Mouse (Mus musculus): ENCODE results near the gene Mmp24. TPM values are rescaled to one million over a fixed set of nuclear protein-coding genes. Genes with fewer than 3 reads are reported as not detected.
"Not testable (repeated sequence)": the region's sequence is repeated elsewhere in the genome, so short reads cannot be mapped to it uniquely, and the experiment has no call there.

Mmp24 gene
- polyA plus RNA-seq (2012; rRNA removed): 36.1 and 39.7 TPM in 2 replicates

GRCm38 (mm10) chr2:155774927-155775684 lies at the start of gene Mmp24:
TSS of gene Mmp24 (plus strand) at chr2:155775342.
- no peak for DNase-seq (ENCODE audit: extremely low spot score in 1 of 2, low spot score in 1 of 2)

DNA sequence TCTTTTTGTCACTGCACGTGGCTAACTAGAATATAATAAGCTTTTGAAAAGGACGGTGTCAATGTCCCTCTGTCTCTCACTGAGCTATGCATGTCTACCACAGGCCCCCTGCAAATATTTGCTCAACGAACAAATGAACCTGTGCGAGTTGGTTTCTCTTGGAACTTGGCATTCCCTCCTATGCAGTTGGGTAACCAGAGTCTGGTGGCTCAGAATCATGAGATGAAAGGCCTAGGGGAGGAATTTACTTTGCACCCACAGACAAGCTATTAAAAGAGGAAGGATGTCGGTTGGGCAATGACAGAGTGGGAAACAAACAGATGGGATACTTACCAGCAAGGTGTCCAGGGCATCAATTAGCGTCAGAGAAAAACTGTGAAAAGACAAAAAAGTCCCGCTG lies 48.8 kb upstream of the Mmp24 start:
- DNase-seq (ENCODE audit: extremely low spot score in 1 of 2, low spot score in 1 of 2): no peak

- DNase-seq (ENCODE audit: extremely low spot score in 1 of 2, low spot score in 1 of 2): no peak
Measured at GRCm38 (mm10) chr2:155727764-155728395, 47.3 kb upstream of the Mmp24 start.

DNA sequence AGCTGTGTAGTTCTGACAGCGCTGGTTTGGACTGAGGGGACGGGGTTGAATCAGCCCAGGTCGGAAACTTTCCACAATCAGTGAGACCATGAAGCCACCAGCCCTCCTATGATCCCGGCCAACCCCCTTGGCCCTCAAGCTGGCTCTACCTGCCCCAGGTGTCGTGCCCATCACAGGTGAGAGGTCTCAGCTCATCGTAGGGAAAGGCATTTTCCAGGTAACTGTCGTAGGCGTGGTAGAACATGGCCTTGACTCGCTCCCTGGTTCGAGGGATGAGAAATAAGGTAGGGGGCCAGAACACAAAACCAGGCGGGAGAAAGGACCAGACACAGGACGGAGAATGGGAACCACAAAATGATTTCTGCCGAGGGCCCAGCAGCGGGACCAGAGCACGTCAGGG lies 46.4 kb upstream of the Mmp24 start:
- no peak for DNase-seq (ENCODE audit: extremely low spot score in 1 of 2, low spot score in 1 of 2)

DNA sequence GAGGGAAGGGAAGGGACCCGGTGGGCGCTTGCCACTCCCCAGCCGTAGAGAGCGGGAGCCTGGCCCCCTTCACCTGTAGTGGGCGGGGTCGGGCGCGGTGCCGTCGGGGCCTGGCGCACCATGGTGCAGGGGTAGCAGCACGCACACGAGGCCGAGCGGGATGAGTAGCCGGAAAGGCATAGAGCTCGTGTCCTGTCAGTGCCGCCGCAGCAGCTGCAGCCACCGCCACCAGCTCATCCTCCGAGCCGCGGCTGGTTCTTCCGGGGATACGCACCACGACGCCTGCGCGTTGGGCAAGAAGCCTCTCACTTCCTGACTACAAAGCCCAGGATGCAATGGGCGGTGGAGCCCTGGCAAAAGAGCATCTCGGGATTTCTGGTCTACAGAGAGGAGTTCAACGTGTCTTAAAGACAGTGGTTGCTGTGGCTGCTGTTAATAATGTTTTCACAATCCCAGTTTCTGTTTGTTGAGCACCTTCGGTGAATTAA lies 45.9 kb upstream of the Mmp24 start, which contains the start of gene Edem2:
TSS of gene Edem2 (minus strand) at position 318 of the 488 bp plus-strand sequence.
- DNase-seq (ENCODE audit: extremely low spot score in 1 of 2, low spot score in 1 of 2): peak; percentile 89 to 94

DNA sequence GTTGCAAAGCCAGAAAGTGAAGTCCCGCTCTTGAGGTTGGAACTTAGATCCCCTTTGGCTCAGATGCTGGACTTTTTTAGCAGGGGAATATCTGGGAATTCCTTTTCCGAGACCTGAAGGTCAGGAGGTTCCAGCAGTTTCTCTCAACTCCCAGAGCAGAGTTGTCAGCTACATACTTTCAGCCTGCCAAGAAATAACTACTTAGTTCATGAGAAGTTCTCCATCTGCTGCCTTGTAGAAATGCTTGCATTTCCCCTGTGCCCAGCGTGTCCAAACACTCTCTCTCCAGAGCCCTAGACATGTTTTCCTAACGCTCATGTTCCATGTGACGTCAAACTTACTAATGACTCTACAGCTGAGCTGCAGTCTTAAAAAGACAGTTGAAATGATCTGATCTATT lies 40.1 kb upstream of the Mmp24 start:
- DNase-seq (ENCODE audit: extremely low spot score in 1 of 2, low spot score in 1 of 2): no peak

- not testable (repeated sequence) for DNase-seq (ENCODE audit: extremely low spot score in 1 of 2, low spot score in 1 of 2)
Measured at GRCm38 (mm10) chr2:155735766-155736165, 39.4 kb upstream of the Mmp24 start, which contains the start of gene Gm17581. TSS of gene Gm17581 (minus strand) at chr2:155735866.

GRCm38 (mm10) chr2:155736936-155737335 lies 38.2 kb upstream of the Mmp24 start:
- DNase-seq (ENCODE audit: extremely low spot score in 1 of 2, low spot score in 1 of 2): no peak

DNA sequence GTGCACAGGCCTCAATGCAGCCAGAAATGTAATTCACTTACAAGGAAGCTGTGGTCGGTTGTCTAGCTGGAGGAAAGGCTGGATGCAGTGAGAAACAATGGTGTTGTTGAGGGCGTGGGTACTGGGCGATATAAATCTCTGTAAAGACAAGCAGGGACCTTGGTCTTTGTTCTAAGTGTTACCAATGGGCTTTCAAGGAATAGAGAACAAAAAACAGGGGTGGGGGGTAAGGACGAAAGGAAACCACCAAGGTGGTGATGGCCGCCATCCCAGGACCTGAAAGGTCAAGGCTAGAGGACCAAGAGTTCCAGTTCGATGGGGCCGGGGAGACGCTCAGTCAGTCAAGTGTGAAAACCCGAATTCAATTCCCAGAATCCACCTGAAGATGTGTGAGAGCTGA lies 37.3 kb upstream of the Mmp24 start:
- DNase-seq (ENCODE audit: extremely low spot score in 1 of 2, low spot score in 1 of 2): no peak

DNA sequence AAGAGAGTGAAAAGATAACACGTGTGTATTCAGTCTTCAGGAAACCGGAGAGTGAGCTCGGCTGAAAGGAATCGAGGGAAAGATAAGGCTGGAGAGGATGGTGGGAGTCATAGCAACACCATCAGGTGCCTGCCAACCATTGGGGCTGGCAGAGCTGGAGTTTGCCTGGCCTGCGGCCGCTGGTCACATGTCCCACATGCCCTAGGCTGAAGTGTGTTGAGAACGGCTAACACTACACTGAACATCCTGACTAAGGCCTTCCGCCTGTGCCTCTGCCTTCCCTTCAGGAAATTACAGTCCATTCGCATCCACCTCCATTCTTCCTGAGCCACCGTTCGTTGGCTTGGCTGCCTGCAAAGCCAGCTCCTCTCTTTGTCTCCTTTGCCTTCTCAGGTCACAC lies 32.9 kb upstream of the Mmp24 start:
- DNase-seq (ENCODE audit: extremely low spot score in 1 of 2, low spot score in 1 of 2): no peak

DNA sequence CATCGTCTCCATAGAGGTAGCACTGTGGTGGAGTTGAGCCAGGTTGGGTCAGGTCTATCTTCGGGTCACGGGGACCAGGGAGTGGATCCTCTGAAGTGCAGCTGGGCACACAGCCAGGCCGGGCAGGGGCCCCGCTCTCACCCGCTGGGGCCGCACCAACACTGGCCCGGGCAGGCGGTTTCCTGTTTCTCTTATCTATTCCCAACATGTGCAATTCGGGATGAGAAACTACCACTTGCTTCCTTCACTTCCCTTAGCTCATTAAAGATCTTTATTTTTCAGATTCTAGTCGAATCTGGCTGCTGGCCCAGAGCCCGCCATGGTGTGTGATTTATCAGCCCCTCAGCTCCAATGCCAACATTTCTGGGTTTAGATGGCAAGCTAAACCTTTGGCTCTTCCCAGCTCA lies 32.2 kb upstream of the Mmp24 start:
- DNase-seq (ENCODE audit: extremely low spot score in 1 of 2, low spot score in 1 of 2): no peak

GRCm38 (mm10) chr2:155743351-155743750 lies 31.8 kb upstream of the Mmp24 start:
- DNase-seq (ENCODE audit: extremely low spot score in 1 of 2, low spot score in 1 of 2): no peak

DNA sequence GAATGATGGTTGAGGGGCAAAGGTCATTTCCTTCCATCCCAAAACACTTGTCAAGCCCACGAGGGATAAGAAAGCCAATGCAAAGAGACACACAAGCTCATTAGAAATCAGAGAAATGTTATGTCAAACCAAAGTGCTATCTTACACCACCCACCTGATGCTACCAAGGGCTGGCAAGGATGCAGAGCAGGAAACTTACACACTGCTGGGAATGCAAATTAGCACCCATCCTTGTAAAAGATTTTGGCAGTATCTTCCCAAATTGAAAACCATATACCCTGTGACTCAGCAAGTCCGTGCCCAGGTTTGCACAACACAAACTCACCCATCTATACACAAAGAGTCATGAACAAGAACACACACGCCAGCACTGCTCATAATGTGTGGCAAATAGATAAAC lies 29.7 kb upstream of the Mmp24 start:
- peak in 1 of 2 experiments; percentile 25 for DNase-seq (ENCODE audit: extremely low spot score in 1 of 2, low spot score in 1 of 2)

- DNase-seq (ENCODE audit: extremely low spot score in 1 of 2, low spot score in 1 of 2): no peak
Measured at GRCm38 (mm10) chr2:155749394-155749793, 25.7 kb upstream of the Mmp24 start.

GRCm38 (mm10) chr2:155751014-155751786 lies 23.9 kb upstream of the Mmp24 start, which contains the start of gene Procr:
TSS of gene Procr (plus strand) at chr2:155751117.
- DNase-seq (ENCODE audit: extremely low spot score in 1 of 2, low spot score in 1 of 2): no peak

DNA sequence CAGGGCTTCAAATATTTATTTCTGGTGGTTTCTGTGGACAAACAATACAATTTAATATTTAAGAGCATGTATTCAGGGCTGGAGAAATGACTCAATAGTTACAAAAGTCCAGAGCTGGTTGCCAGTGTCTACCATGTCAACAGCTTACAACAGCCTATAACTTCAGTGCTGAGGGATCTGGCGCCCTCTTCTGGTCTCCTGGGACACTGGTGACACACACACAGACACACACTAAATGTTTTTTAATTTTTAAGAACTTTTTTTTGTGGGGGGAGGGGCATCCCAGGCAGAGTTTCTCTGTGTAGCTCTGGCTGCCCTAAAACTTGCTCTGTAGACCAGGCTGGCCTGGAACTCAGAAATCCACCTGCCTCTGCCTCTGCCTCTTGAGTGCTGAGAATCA lies 19.4 kb upstream of the Mmp24 start:
- DNase-seq (ENCODE audit: extremely low spot score in 1 of 2, low spot score in 1 of 2): peak in 1 of 2 experiments; percentile 34

- DNase-seq (ENCODE audit: extremely low spot score in 1 of 2, low spot score in 1 of 2): no peak
Measured at GRCm38 (mm10) chr2:155756855-155757566, 18.1 kb upstream of the Mmp24 start.

DNA sequence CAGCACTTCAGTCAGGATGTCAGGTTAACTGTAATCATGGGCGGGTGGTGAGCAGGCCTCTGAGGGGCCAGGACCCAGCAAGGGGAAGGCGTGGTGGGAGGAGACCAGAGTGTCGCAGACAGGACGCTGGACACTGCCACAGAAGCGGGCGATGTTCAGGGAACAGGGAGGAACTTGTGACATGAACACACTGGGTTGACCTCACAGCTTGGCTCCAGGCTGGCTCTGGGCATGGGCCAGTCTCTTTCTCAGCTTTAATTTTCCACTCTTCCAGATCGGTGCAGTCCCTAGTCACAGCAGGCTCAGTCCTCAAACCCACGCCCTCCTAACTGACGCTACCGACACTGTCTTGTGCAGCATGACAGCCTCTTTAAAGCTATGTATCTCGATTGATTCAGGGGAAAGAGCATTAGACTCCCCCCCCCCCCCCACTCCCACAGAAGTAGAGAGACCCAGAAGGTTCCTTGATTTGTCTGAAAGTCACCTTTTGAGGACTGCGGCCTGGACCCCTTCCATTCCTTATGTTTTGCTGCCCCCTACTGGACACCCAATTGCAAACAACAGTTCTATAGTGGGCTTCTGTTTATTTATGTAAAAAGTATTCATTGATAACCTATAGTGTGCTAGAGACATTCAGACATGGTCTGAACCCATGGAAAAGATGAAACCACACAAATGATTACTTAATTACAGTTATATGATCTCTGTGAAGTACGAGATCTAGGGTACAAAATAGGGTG lies 10.3 kb upstream of the Mmp24 start:
- DNase-seq (ENCODE audit: extremely low spot score in 1 of 2, low spot score in 1 of 2): peak in 1 of 2 experiments; percentile 86

DNA sequence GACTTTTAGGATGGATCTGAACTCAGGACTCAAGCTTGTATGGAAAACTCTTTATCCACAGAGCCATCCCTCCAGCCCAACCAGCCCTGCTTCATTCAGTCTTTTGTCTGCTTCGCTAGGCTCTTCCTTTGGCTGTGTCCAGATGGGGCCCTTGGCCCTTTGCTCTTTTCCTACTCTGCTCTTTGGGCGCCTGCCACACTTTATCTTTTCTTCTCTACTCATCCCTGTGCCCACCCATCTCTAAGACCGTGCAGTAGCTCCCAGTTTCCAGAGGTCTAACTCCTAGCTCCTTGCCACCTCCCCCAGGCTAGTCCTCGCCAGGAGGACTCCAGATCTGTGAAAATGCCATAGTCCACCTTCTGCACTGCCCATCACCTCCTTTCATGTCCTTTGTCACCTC lies 1.5 kb upstream of the Mmp24 start:
- no peak for DNase-seq (ENCODE audit: extremely low spot score in 1 of 2, low spot score in 1 of 2)

Measured in frontal cortex, adult 2 months (tissue).